Mouse (Mus musculus): ENCODE measurements around the gene Cfap43.

- TF ChIP-seq NELFE (IDR thresholded peaks at IDR 0.05; ENCODE audit: low read depth, low read length) (no peak), EP300 (IDR thresholded peaks at IDR 0.05; ENCODE audit: low read length) (no peak), ZKSCAN1 (IDR thresholded peaks at IDR 0.05; ENCODE audit: borderline replicate concordance, low read depth, low read length) (no peak), CTCF (conservative IDR thresholded peaks at IDR 0.05 in 1 of 2, IDR thresholded peaks at IDR 0.05 in 1 of 2; ENCODE audit: low read depth in 2 of 2, low read length in 2 of 2) (no peak), SMC3 (IDR thresholded peaks at IDR 0.05; ENCODE audit: low read depth, low read length) (no peak), POLR2A (IDR thresholded peaks at IDR 0.05; ENCODE audit: low read depth, low read length) (no peak), ELF1 (IDR thresholded peaks at IDR 0.05; ENCODE audit: low read depth, low read length) (no peak), CHD1 (IDR thresholded peaks at IDR 0.05; ENCODE audit: low read depth, low read length) (no peak), POLR2AphosphoS2 (IDR thresholded peaks at IDR 0.05; ENCODE audit: low read depth, low read length) (no peak), USF2 (conservative IDR thresholded peaks at IDR 0.05; ENCODE audit: low read depth, low read length) (no peak)
Observed at GRCm38 (mm10) chr19:47821494-47821872, 97.6 kb downstream of the Cfap43 start.
